Mouse (Mus musculus): Measurements from ENCODE around the gene AA986860.

AA986860 gene

DNA sequence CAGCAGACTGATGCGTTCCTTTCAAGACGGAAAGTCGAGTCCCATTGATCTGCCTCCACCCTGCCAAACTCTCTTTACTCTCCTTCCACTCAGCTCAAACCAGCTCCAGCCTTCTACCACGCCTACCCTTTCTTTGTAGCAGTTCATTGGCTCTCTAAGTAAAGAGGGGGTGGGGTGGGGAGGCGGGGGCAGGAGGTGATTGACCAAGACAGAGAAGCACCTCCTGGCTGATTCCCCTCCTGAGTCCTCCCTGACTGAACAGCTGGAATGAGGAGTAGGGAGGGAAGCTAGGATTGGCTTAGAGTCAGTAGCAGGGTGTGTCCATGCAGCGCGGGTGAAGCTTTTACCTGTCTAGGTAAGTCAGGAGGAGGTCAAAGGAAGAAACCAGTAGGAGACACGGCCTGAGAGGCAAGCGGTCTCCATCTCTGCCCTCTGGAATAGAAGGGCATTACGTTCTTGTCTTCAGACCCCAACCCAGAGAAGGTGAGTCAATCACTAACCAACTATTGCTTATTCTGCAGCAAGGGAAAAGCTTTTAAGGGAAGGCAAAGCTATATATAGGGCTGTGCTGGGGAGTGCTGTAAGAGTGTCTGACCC, at the start of gene AA986860:
TSS of gene AA986860 (plus strand) at position 236 of the 597 bp plus-strand sequence.
- no peak for DNase-seq (ENCODE audit: low read depth)

DNA sequence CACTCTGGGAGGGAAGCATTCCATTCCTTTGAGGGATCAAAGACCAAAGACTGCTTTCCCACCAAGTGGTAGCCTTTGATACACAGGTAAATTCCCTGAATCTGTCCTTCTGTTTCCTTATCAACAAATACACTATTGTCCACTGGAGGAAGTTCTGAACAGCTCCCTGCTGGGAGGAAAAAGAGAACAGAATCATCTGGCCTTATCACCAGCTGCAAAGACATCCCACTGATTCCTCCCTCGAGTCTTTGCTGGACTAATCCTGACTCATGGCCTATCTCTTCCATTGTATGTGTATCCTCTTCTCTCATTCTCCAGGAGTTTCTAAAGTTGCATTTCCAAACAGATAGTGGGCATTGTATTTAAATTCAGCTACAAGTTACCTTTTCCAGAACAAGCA, 47.9 kb upstream of the AA986860 start:
- DNase-seq (ENCODE audit: low read depth) = no peak

DNA sequence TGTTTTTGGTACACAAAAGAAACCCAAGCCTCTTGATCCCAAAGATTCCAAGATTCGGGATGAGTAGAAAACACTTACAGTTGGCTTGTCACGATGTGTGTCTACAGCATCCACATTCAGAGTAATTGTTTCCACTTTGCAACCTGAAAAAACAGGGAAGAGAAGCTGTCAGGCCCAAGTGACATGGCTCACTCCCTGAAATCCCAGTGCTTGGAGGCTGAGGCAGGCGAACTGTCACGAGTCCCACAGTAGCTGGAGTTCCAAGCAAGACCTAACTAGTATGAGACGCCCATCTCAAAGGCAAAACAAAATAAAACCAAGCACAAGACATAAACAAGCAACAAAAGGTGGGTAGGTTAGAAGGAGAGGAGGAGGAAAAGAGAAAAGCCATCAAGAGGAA, 33.2 kb upstream of the AA986860 start:
- no peak for DNase-seq (ENCODE audit: low read depth)

DNA sequence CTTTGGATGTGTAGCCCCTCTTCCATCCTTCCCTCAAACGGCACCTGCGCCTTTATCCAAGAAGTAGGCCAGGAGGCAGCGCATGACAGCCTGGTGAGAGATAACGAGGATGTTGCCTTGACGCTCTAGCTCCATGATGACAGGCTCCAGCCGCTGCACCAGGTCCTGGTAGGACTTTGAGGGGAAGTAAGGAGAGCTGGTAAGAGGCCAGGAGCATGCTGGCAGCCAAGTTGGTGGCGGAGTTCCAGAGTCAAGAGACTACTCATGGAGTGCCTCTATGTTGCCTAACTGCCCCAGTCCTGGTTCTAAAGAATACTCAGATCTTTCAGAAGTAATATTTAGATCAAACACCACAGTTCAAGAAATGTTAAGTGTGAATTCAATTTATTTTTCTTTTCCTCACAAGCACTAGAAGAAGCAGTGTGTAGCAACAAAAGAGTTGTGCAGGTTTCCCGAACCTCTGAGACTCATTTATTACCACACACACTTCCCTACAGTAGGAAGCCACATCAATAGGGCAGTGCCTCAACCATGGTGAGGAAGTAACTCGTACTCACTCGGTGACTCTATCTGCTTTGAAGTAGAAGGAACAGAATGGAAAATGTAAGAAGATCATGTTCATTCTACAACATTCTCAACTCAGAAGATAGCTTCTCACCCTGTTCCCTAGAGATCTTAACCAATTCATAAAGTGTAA, 31.7 kb upstream of the AA986860 start:
- DNase-seq (ENCODE audit: low read depth) = peak; percentile 67

DNA sequence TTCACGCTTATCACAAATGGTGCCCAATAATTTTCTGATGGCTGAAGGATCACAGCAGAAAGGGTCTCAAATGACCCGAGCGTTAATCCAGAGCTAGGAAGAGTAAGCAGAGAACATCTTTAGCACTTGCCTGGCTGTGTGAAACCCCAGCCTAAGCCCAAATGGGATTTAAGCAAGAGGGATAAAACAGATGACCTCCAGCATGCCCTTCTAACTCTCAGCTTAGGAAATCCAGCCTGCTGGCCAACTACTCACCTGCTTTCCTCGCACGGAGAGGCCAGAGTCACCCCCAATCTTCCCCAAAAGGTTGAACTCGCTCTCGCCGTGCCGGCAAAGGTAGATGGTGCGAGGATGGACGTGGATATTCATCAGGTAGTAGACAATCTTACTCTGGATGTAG, 29.8 kb upstream of the AA986860 start:
- no peak for DNase-seq (ENCODE audit: low read depth)

DNA sequence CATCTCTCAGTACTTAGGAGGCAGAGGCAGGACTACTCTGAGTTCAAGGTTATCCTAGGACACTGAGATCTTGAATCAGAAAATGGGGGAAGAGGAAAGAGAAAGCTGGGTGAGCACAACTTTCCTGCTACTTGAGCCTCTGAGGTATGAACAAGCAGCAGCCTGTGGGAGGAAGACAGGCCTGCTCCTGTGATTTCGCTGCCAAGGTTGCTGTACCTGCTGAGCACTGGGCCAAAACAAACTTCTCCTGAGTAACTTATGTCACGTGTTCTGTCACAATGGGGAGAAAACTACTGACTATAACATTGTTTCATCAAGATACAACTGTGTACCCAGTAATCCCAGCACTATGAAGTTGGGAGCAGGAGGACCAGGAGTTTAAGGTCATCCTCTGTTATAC, 28.2 kb upstream of the AA986860 start:
- no peak for DNase-seq (ENCODE audit: low read depth)

DNA sequence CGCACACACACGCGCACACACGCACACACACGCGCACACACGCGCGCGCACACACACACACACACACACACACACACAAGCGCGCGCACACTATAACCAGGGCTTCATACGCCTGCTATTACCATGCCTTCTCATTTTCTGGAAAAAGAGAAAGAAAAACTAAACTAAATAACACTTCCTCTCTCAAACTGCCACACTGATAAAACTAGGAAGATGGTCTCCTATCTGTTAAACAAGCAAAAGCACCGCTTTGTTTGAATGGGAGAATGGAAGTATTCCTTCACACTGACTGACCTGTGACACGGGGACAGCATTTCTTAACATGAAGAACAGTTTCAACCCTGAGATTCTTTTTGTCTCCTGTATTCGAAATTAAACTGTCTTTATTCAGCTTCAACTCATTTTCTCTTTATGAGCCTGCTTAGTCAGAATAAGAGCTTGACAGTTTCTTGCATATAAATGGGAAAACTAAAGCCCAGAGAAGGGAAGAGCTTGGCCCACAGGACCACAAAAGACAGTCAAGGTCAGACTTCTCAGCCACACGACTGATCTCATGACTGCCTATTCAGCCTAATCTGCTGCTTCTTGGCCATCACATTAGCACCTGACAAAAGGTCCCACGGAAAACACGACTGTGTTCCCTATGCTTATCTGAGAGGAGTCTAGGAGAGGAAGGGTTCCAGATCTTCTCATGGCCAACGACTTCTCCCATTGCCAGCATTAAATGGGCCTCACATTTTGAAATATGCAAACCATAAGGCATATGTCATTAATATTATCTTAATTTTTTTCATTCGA, 21.3 kb upstream of the AA986860 start:
- no peak for DNase-seq (ENCODE audit: low read depth)

DNA sequence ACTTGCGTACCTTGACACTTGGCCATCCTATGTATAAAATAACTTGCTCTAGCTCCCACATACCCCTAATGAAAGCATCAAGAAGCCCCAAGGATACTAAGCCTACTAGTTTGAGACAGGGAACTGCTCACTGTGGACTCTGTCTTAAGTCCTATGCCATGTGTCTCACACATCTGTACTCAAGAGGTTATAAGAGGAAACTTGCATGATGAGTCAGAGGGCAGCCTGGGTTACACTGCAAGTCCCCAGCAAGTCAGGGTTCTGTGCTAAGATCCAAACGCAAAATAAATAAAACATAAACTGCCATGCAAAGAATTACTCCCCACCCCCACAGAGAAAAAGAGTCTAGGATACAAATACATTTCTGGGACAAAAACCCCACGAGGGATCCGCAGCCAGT, 17.7 kb upstream of the AA986860 start:
- DNase-seq (ENCODE audit: low read depth) = no peak

DNA sequence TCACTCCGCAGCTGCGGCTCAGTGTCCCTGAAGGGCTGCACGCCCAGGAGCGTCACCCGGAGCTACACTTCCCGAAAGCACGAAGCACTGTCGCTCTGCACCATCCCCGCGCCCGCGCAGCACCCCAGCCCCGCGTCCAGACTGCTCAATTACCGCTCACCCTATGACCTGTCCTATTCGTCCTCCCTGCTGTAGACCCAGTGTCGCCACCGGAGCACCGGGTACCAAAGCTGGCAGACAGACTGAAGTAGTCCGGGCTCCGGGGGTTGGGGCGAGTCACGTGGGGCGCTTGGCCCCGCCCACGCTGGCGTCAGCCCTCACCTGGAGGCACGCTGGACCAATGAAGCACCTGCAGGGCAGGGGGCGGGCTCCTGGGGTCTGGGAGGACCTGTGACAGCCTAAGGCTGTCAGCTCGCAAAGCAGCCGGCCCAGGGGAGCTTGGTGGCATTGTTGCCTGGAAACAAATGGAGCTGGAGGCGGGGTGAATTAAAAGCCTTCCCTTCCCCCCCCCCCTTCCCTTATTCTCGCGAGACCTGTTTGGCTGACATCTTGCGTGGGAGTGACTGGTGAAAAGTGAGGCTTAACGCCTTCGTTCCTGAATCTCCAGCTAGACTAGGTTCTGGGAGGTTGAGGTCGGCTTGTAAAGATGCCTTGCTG, 16.1 kb upstream of the AA986860 start, which contains the start of gene Gm29427:
TSS of gene Gm29427 (minus strand) at position 239 of the 657 bp plus-strand sequence.
- DNase-seq (ENCODE audit: low read depth) = peak; percentile 98

DNA sequence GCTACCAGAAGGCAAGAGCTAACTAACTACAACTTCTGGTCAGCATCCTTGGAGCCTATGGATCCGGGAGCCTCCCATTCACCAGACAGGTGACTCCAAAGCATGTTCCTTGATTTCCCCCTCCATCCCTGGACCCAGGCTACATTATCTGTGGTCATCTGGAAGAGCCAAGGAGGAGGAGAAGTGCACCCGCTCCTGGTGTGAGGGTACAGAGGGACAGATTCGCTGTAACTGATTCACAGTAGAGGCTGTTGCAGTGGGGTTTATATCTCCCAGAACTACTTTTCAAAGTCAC, 15.6 kb upstream of the AA986860 start:
- DNase-seq (ENCODE audit: low read depth) = no peak

DNA sequence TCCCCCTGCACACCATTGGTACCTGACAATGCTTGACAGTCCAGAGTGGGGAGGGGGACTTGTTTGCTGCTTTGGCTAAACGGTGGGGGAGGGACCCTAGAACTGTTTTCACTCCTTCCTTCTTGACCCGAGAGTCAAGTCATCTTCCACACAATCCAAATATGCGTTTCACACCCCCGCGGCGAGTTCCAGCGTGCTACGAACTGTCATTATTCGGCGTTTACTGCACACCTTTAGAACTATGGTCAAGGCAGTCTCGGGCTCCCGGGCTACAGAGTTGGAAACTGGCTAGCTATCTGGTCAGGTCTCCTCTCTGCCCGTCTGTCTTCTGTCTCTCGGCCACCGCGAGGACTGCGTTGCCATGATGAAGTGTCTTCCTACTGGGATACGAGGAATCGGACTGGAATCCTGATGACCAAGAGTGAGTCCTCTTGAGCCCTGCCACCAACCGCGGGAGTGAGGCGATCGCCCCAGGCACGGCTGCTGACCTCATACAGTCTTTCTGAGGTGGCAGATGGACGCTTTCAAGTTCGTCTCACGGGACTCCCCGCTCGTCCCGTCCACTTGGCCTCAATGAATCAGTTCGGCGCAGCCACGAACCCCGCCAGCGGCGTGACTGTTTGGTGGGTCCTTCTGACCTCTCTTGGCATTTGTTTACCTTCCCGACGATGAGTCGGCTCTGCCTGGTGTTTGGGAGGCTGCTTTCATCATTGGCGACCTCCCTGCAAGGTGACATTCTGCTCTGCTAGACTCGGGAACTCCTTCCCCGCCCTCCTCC, 15.1 kb upstream of the AA986860 start:
- no peak for DNase-seq (ENCODE audit: low read depth)

DNA sequence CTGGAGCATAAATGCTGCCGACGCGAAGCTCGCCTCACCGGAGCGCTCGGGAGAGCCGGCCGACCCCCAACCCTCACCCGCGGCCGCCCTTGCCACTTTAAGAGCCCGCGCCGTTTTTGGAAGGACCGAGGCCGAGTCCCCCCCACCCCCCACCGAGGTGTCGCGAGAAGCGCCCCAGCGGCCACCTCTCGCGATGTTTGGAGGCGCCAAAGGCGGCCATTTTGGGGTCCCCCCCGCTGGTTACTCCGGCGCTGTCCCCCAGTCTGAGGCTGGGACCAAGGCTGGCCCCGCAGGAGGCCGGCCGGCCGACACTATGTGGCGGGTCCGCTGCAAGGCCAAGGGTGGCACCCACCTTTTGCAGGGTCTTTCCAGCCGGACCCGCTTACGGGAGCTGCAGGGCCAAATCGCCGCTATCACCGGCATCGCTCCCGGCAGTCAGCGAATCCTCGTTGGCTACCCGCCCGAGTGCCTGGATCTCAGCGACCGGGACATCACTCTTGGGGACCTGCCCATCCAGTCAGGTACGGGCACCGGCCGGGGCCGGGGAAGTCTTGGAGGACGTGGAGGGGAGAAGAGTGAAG, 14.4 kb upstream of the AA986860 start, which contains the start of gene Yod1:
TSS of gene Yod1 (plus strand) at position 37 of the 581 bp plus-strand sequence.
- DNase-seq (ENCODE audit: low read depth) = peak; percentile 96

DNA sequence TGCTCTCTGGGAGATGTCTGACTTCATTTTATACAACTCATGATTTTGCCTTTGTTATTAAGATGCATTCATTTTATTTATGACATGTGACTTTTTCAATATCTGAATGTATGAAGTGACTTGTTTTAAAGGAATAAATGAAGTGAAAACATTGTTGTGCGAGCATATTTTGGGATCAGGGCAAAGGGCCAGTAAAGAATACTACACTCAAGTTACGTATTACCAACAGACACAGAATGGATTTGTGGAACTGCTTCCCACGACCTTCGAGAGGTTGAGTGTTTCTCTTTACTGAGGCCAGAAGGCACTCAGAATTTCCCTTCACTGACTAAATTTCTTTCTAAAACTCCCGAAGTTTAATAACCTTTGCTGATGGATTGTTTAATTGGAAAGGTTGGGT, 7.6 kb upstream of the AA986860 start:
- DNase-seq (ENCODE audit: low read depth) = no peak

DNA sequence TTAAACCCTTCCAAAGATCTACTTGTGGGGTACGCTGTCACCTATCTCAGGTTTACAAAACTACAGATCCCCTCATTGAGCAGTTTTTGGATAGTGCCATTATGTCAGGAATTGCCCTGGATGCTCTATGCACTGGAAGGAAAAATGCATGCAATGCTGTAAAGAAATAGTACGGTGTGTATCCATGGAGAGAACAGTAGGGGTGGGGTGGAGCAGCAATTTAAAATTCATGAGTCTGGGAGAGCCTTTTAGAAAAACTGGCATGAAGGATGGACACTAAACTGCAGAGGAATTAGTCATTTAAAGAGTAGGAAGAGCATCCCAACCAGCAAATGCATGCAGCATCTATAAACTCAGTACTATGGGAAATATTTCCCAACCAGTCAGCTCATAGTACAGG, 5.4 kb upstream of the AA986860 start:
- no peak for DNase-seq (ENCODE audit: low read depth)

DNA sequence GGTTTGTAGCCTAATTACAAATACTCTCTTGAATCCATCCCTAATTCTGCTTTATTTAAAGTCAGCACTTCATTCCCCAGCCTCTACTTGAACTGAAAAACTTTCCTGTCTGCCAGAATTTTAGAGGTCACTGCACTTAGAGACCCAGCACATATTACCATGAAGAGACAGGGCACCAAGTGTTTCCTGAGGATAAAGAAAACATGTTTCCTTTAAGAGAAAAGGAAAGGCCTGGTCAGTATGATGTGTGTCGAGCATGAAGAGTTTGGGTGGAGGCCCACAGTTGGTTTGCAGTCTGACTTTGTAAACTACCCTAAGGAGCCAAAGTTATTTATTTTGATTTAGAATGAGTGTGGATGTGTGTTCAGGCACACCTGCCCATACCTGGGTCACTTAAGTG, 3.7 kb upstream of the AA986860 start:
- DNase-seq (ENCODE audit: low read depth) = no peak

DNA sequence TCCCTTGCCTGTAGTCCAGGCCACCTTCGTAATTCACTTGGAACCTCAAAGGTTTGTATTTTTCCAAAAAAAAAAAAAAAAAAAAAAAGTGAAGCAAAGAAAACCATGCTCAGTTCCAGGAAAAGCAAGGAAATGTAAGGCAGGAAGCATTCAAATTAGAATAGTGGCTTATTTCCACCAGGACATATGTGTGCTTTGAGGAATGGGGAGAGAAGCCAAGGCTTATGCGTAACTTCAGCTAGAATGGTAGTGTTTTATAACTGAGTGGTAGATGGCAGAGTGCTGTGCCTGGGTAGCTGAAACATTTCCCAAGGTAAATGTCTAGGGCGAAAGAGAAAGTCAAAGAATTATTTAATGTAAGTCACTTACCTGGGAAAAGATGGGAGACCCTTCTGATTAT, 3.1 kb upstream of the AA986860 start:
- DNase-seq (ENCODE audit: low read depth) = no peak

DNA sequence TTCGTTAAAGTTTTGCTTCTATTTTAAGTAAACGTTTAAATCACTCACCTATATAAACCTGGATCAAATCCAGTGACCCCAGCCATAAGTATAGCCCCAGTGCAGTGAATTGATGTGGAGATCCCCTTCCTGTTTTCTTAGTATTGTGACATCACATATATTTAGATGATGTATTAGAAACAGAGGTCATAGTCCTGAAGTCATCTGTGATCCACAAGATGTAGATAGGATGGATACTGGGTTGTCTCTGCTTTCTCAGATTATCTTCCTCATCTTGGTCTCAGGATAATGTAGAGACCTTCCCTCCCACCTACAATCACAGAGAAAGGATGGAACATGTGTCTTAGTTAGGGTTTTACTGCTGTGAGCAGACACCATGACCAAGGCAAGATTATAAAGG, 2.6 kb upstream of the AA986860 start, which contains the start of gene Pfkfb2:
TSS of gene Pfkfb2 (minus strand) at position 101 of the 400 bp plus-strand sequence.
- no peak for DNase-seq (ENCODE audit: low read depth)

DNA sequence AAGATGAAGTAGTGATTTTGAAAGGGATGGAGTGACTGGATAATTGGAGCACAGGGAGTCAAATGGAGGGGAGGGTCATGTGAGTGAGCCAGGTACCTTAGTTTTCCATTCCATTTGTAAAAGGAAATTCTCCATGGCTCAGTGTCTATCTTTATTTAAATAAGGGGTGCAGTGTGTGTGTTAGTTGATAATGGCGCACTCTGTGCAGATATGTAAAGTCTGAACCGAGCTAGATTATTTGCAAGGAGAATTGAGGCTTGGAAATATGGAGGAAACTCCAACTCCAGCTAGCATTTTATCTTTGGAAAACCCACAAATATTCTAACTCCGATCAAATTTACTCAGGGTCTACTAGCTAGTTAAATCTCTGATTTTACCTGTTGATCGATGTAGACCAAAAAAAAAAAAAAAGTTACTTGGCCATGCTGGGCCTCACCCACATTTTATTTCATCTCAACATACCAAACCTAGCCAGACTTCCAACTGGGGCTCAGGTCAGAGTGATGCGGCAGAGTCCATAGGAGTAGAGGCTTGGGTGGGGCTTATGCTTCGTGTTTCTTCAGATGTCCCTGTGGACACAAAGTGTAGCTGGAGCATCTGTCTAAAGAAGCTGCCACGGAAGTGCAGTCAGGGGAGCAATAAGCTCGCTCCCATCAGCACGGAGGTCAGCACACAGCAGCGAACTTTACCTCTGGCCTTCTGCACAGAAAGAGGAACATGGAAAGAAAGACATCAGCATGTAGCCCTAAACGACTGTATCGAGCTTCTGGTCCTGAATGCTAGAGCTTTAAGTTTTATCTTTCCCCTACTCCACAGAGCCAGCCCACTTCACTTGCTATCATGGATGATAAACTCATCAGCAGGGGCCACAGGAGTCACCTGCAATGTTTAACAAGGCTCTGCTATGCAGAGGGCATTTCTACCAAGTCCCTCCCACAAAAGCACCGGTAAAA, 1.2 kb downstream of the AA986860 start:
- no peak for DNase-seq (ENCODE audit: low read depth)

DNA sequence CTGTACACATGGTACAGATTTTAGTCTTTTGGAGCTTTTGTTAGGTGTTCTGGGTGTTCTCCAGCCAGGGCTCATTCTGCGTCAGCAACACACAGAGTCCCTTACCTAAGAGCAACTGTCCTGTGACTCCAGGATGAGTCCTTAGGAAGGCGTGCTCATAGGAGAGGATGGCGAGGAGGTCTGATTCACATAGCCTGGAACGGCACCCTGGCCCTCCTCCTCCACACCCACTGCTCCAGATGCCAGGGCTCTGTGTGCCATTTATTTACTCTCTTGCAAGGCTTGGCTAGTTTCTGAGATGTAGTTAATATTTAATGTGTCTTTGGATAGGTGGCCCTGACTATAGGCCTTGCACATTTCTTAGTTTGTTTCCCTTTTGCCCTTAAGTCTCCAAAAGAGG, 1.9 kb downstream of the AA986860 start:
- no peak for DNase-seq (ENCODE audit: low read depth)

DNA sequence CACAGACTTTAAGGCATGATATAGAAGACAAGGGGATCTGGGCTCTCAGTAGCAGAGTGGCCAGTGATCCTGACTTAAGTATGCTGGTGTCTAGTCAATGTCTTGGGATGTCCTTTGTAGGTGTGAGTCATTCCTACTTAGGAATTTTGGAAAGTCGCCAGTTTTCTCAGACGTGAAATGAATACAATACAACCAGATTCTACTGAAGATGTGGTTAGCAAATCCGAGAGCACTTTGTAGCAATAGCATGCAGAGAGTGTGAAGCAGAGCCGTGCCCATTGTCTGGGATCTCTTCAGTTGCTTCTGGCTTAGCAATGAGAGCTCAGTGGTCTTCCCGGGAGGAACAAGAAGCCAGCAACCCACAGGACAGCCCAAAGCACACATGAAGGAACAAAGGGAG, 2.7 kb downstream of the AA986860 start:
- no peak for DNase-seq (ENCODE audit: low read depth)

Measured in naive thymus-derived CD4-positive, alpha-beta T cell, adult 2 months (primary cell).